Mouse (Mus musculus) cortical plate, adult 2 months (tissue): ENCODE measurements around the gene Nrxn3.

ENCODE experiments used
- CTCF ChIP-seq: fragments of 200-500 bp; IDR thresholded peaks from 2 replicates; pipeline ENCODE4 v1.5.1; 2011; ENCODE audit warnings: mild to moderate bottlenecking, control low read depth, low read length; ENCODE audit not compliant: insufficient read depth; ENCODE audit errors: extremely low read depth
- POLR2A ChIP-seq: fragments of 200-500 bp; IDR thresholded peaks from 2 replicates; pipeline ENCODE4 v1.6.1; 2011; ENCODE audit warnings: mild to moderate bottlenecking, low read length, control low read depth; ENCODE audit not compliant: insufficient read depth; ENCODE audit errors: extremely low read depth

DNA sequence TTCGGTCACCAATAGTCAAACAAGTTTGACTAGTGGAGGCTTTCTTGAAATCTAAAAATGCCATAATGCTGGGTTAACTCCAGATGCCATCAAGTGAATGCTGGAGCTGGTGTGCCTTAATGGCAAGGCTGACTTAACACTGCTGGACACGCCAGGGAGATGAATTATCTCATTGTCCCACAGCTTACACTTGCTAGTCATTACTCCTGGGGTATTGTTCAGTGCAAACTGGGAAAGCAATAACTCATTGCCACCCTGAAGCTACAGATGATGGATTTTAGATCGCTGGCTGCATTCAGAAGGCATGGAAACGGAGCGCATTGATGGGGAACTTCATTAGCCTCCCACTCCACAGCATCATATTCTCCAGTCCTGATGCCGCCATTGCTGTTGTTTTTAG is 1263.5 kb downstream of the Nrxn3 start:
- no peak for TF ChIP-seq CTCF
- TF ChIP-seq POLR2A = no peak
